Mouse (Mus musculus) ES-E14 (cell line): ENCODE data around the gene Nipsnap3a.

Experiments
- HCFC1 ChIP-seq: IDR thresholded peaks from 2 replicates; pipeline ENCODE4 v1.6.1; 2012; ENCODE audit warnings: low read length, inconsistent platforms, borderline replicate concordance; ENCODE audit not compliant: insufficient read depth
- ZC3H11A ChIP-seq: IDR thresholded peaks from 2 replicates; pipeline ENCODE4 v1.6.1; 2012; ENCODE audit warnings: low read depth, mild to moderate bottlenecking, inconsistent platforms, low read length, borderline replicate concordance

- TF ChIP-seq HCFC1 (no peak), ZC3H11A (no peak)
Measured at GRCm38 (mm10) chr4:53046238-53047022, 57.4 kb downstream of the Nipsnap3a start.
